In the genomic region with DNA sequence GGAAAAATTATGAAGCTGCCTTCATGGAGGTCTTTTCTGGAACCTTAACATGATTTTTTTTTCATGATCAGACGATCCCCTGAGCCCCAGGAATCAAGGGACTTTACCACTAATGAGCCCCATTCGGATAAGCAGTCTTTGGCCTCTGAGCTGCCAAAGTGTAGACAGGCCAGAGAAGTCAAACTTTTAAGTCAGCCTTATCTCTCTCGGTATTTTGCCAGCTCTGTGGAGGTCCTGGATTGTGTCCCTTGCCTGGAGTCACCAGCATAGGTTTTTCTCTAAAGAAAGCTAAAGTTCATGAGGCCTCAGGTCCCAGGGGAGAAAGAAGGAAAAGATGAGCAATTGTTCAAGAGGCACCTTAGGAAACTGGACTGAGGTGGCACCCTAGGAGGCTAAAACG, we compare ENCODE assay signal across 22 mouse cellular contexts.
DNase-seq lines count a peak whose midpoint lies in the region; ATAC-seq lines count a peak whose summit lies in the region.
"Had no signal": no experiment of that assay in that cellular context is flagged by ENCODE, and none has a peak within 500 bp of the region (broad histone marks: within the 10 kb centered on the region; RNA-seq: fewer than 3 reads in every experiment).

No protein-coding gene starts in this region.

- no peaks in the 10 kb centered on the region for H3K36me3 ChIP-seq in heart, embryonic 10.5 days
- no peaks in the 10 kb centered on the region for H3K36me3 ChIP-seq in lung, embryonic 15.5 days
- H3K36me3 ChIP-seq in heart, embryonic 16.5 days (ENCODE audit: control insufficient read depth, insufficient read depth): no peaks in the 10 kb centered on the region
- H3K36me3 ChIP-seq: embryonic facial prominence, embryonic 15.5 days; forebrain, embryonic 10.5 days; hindbrain, embryonic 12.5 days had no signal

- ATAC-seq in lung, embryonic 15.5 days (ENCODE audit: borderline replicate concordance, extremely low read depth, low FRiP score, low TSS enrichment): no peak
- ATAC-seq in heart, embryonic 16.5 days (replicated peaks; ENCODE audit: extremely low read depth, insufficient read depth, low FRiP score): 0 out of 2 replicates have a peak, but pooled peaks have one; percentile 52
- ATAC-seq: forebrain, embryonic 14.5 days; hindbrain, postnatal 0 days had no signal

- no peaks in the 10 kb centered on the region for H3K27me3 ChIP-seq in heart, embryonic 10.5 days (ENCODE audit: insufficient read depth, poor library complexity, severe bottlenecking)
- no peaks in the 10 kb centered on the region for H3K27me3 ChIP-seq in lung, embryonic 15.5 days
- no peaks in the 10 kb centered on the region for H3K27me3 ChIP-seq in heart, embryonic 16.5 days (ENCODE audit: control insufficient read depth, insufficient read depth, low read length)
- H3K27me3 ChIP-seq: embryonic facial prominence, embryonic 15.5 days; hindbrain, embryonic 12.5 days had no signal

- H3K9ac ChIP-seq in lung, embryonic 15.5 days: no peak overlapping the region
- H3K9ac ChIP-seq in heart, embryonic 16.5 days (ENCODE audit: low read length): 0 out of 2 replicates have a peak overlapping the region, but pooled peaks have one; percentile 15
- H3K9ac ChIP-seq: embryonic facial prominence, embryonic 15.5 days; hindbrain, embryonic 12.5 days had no signal

- no peaks in the 10 kb centered on the region for H3K9me3 ChIP-seq in heart, embryonic 10.5 days
- no peaks in the 10 kb centered on the region for H3K9me3 ChIP-seq in lung, embryonic 15.5 days
- no peaks in the 10 kb centered on the region for H3K9me3 ChIP-seq in heart, embryonic 16.5 days (replicated peaks; ENCODE audit: control insufficient read depth, low read length)
- H3K9me3 ChIP-seq: embryonic facial prominence, embryonic 15.5 days; forebrain, embryonic 10.5 days; hindbrain, embryonic 12.5 days had no signal

- H3K27ac ChIP-seq in heart, embryonic 10.5 days: peak overlapping the region; percentile 59; the same call in 1 of the 2 replicates
- peak overlapping the region; percentile 11; the same call in 1 of the 2 replicates for H3K27ac ChIP-seq in lung, embryonic 15.5 days
- peak overlapping the region; percentile 79 for H3K27ac ChIP-seq in heart, embryonic 16.5 days (ENCODE audit: low read length)
- H3K27ac ChIP-seq: embryonic facial prominence, embryonic 15.5 days; forebrain, embryonic 10.5 days; hindbrain, embryonic 12.5 days; hindbrain, postnatal 0 days had no signal

- H3K4me2 ChIP-seq in lung, embryonic 15.5 days: no peak overlapping the region
- peak overlapping the region; percentile 30; the same call in 1 of the 2 replicates for H3K4me2 ChIP-seq in heart, embryonic 16.5 days (ENCODE audit: low read depth, low read length)
- H3K4me2 ChIP-seq: embryonic facial prominence, embryonic 15.5 days; hindbrain, embryonic 12.5 days had no signal

- 14% methylated on average over 4 of the region's 4 CpGs for WGBS in heart, embryonic 10.5 days
- WGBS in lung, embryonic 15.5 days: 35% methylated on average over 4 of the region's 4 CpGs
- 16% methylated on average over 4 of the region's 4 CpGs for WGBS in heart, embryonic 16.5 days

- DNase-seq in heart, embryonic 10.5 days (ENCODE audit: low spot score): no peak
- DNase-seq in heart, postnatal 36 days: no peak
- no peak for DNase-seq in lung, postnatal 25 days (ENCODE audit: low spot score)
- no peak for DNase-seq in B cell, adult 2 months
- DNase-seq in gastrocnemius, postnatal 4 days (ENCODE audit: low spot score in 2 of 2): no peak
- DNase-seq: adrenal gland, adult 2 months; adrenal gland, postnatal 25 days; cerebellum, adult 2 months; cerebellum, postnatal 10 days; embryo, embryonic 11 days; gastrocnemius, adult 2 months; gastrocnemius, postnatal 25 days; kidney, adult 11 months; kidney, adult 9 months had no signal

- intact Hi-C loops in heart, postnatal 36 days (cut with DNase I): loop anchor here (5.0 kb wide), 2 partner anchors 146 to 276 kb away; no protein-coding TSS in a partner anchor

- peaks cover 18% of the 10 kb centered on the region for H3K4me1 ChIP-seq in heart, embryonic 10.5 days
- H3K4me1 ChIP-seq in lung, embryonic 15.5 days: peaks cover 26% of the 10 kb centered on the region
- peaks cover 21% of the 10 kb centered on the region for H3K4me1 ChIP-seq in heart, embryonic 16.5 days (ENCODE audit: control insufficient read depth, insufficient read depth, low read length)

- no peak overlapping the region for H3K4me3 ChIP-seq in heart, embryonic 10.5 days
- H3K4me3 ChIP-seq in lung, embryonic 15.5 days: no peak overlapping the region
- no peak overlapping the region for H3K4me3 ChIP-seq in heart, embryonic 16.5 days (ENCODE audit: low read length)
- H3K4me3 ChIP-seq: embryonic facial prominence, embryonic 15.5 days; erythroblast, embryonic 14.5 days; forebrain, embryonic 10.5 days; gastrocnemius, adult 2 months; hindbrain, embryonic 12.5 days had no signal

Comparison
In these comparisons a context has a peak if more than half of its experiments do, and no peak if none do; other contexts are left out.
1. H3K27ac ChIP-seq: peak in every context shown above with its lines; median percentile 79 in heart, embryonic 16.5 days; 59 in heart, embryonic 10.5 days; 11 in lung, embryonic 15.5 days.